Mouse (Mus musculus): ENCODE results near the gene Olr1. TPM values are rescaled to one million over a fixed set of nuclear protein-coding genes. Genes with fewer than 3 reads are reported as not detected.
"Not testable (repeated sequence)": the region's sequence is repeated elsewhere in the genome, so short reads cannot be mapped to it uniquely, and the experiment has no call there.

Gene Olr1
- total RNA-seq, 2 experiments from 2014 or later: not detected

DNA sequence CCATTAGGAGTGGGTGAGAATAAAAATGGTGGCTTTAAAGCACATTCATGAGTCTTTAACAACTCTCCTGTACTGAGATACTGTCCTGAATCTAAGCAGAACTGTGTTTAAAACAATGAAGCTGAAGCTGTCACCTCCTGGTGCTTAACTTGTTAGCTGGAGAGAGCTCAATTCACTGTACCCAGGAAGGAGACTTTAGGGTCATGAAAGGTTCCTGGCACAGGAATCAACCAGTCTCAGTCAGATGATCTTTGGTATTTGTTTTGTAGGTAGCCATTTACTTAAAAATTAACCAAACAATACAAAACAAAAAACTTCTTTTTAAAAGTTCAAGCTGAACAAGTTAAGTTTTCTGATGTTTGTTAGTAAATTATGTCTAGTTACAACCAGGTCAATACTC is 23.3 kb upstream of the Olr1 start:
- TF ChIP-seq CTCF (IDR thresholded peaks at IDR 0.05): no peak
- DNase-seq: no peak
- H3K4me3 ChIP-seq: no peak overlapping the region
- intact Hi-C loops (cut with DNase I): loop anchor here (5.0 to 10.0 kb wide), 2 partner anchors 685 to 768 kb away; no protein-coding TSS in a partner anchor
- H3K27ac ChIP-seq: no peak overlapping the region

DNA sequence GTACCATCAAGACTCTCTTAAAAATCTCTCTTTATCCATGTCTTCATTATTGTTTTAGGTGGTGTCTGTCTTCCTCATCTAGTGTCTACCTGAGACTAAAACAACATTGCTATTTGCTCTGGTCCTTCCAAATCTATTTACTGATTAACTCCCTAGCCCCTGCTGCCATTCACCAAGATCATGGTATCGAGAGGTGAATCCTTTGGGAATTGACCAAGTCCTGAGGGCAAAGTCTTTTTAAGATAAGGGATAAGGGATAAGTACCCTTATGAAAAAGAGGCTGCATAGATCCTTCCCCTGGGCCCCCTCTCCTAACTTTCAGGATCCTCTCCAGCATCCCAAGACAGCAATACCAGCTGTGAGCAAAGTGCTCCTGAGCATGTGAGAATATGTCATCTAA is 22.6 kb upstream of the Olr1 start:
- DNase-seq: no peak
- H3K4me3 ChIP-seq: no peak overlapping the region
- TF ChIP-seq CTCF (IDR thresholded peaks at IDR 0.05): no peak
- no peak overlapping the region for H3K27ac ChIP-seq
- intact Hi-C loops (cut with DNase I): loop anchor here (5.0 to 10.0 kb wide), 2 partner anchors 685 to 767 kb away; no protein-coding TSS in a partner anchor

DNA sequence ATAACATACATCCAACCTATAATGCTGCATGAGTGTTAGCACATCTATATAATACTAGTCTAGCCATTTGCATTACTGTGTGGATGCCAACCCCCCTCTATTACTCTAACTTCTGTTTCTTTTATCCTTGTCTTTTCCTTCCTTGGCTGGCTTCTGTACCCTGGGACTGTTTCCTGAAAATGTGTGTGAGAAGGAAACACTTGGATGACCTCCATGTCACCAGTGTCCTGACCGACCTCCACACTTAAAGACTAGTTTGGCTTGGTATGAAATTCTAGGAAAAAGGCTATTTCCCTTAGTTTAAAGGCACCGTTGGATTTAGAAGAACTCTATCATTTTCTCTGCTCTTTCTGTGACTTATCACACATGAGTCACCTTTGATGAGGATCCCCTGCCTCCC is 20.5 kb upstream of the Olr1 start:
- no peak for TF ChIP-seq CTCF (IDR thresholded peaks at IDR 0.05)
- DNase-seq: no peak
- intact Hi-C loops (cut with DNase I): no loop called here
- Histone ChIP-seq H3K27ac (no peak overlapping the region), H3K4me3 (no peak overlapping the region)

DNA sequence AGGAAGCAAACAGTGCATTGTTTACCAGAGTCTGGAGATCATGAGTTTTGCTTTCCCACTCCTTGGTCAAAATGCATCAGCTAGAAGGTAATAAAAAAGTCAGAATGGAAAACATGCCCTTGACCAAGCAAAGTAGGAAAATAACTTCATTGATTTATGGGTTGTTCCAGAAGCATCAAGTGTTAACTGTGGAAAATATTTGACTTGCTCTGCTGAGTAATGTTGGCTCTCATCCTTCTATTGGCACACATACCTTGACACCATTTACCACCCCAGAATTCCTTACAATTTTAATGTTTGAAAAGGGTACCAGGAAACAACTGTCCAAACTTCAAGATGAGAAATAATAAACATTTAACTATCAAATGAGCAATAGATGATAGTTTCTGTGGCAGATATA is 19.1 kb upstream of the Olr1 start:
- H3K27ac ChIP-seq: no peak overlapping the region
- intact Hi-C loops (cut with DNase I): no loop called here
- TF ChIP-seq CTCF (IDR thresholded peaks at IDR 0.05): no peak
- no peak for DNase-seq
- no peak overlapping the region for H3K4me3 ChIP-seq

DNA sequence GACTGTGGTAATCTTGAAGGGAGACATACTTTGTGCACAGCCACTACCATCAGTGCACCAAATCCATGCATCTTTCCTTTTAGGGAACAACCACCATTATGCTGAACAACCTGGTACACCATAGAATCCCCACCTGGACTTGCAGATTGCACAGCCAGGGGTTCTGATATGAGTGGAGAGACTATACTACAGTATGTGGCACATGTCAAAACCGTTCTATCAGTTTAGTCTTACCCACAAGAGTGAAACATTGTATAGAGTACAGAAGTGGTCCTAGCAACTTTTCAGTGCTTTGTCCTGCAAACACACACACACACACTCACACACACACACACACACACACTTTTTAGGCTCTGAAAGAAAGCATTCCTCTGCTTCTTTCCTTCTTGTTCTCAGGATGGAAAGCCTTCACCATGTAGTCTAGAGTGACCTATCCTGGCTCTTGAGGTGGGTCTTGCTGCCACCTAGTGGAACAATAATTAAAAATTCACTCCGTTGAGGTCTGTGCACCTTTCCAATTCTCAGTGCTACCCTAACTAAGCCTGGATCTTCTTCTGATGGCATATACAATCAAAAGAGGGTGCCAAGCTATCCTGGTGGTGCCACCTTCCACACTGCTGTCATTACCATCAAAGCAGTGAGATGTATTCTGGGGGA is 10.9 kb upstream of the Olr1 start:
- peak; percentile 63 for TF ChIP-seq CTCF (IDR thresholded peaks at IDR 0.05)
- H3K4me3 ChIP-seq: no peak overlapping the region
- DNase-seq: no peak
- no peak overlapping the region for H3K27ac ChIP-seq
- intact Hi-C loops (cut with DNase I): loop anchor here (2.0 kb wide), 1 partner anchor 125 kb away; no protein-coding TSS in a partner anchor

- DNase-seq: no peak
- no peak for TF ChIP-seq CTCF (IDR thresholded peaks at IDR 0.05)
- intact Hi-C loops (cut with DNase I): no loop called here
- Histone ChIP-seq H3K4me3 (no peak overlapping the region), H3K27ac (no peak overlapping the region)
Measured at GRCm38 (mm10) chr6:129516388-129516787, 9.4 kb upstream of the Olr1 start.

- Histone ChIP-seq H3K4me3 (no peak overlapping the region), H3K27ac (no peak overlapping the region)
- no peak for DNase-seq
- TF ChIP-seq CTCF (IDR thresholded peaks at IDR 0.05): no peak
- intact Hi-C loops (cut with DNase I): no loop called here
Measured at GRCm38 (mm10) chr6:129515068-129515467, 8.1 kb upstream of the Olr1 start.

- DNase-seq: no peak
- Histone ChIP-seq H3K4me3 (no peak overlapping the region), H3K27ac (no peak overlapping the region)
- no peak for TF ChIP-seq CTCF (IDR thresholded peaks at IDR 0.05)
- intact Hi-C loops (cut with DNase I): no loop called here
Measured at GRCm38 (mm10) chr6:129514376-129514775, 7.4 kb upstream of the Olr1 start.

GRCm38 (mm10) chr6:129513409-129513808 is 6.4 kb upstream of the Olr1 start:
- intact Hi-C loops (cut with DNase I): no loop called here
- DNase-seq: no peak
- H3K27ac ChIP-seq: no peak overlapping the region
- H3K4me3 ChIP-seq: no peak overlapping the region
- TF ChIP-seq CTCF (IDR thresholded peaks at IDR 0.05): no peak

DNA sequence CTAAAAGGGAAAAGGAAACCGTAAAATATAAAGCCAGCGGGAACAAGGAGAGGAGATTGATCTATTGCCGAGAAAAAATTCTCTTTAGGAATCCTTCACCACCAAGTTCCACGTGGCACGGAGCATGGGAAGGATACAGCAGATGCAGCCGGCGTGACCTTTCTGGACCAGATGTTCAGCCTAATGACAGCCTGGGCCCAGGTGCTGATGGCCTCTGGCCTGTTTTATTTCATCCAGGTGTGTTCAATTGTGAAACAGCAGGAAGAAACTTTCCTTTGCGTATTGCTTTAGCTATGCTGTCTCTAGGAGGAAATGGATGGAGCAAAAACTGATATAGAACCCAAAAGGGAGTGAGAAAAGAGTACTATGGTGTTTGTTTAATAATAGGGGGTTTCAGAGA is 5.9 kb upstream of the Olr1 start:
- no peak overlapping the region for H3K27ac ChIP-seq
- no peak for DNase-seq

DNA sequence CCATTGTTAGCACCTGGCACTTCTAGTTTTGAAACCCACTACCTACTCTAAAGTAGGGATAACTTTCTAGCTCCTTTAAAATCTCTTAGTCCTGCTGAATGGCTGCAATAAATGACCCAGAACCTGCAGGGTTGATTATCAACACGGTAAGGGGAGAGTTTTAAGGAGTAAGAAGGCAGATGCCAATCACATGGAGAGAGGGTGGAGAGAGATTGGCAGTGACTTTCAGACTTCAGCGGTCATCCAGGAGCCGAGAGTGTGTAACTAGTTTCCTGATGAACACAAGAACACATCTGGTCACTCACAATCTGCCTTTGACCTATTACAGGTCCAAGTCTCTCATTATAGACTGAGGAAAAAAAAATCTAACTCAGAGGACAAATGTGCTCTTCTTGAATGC is 5.4 kb upstream of the Olr1 start, which contains the start of gene Tmem52b:
Gene Tmem52b, plus strand, starts transcription at position 189 of the 400 bp plus-strand sequence.
- intact Hi-C loops (cut with DNase I): no loop called here
- DNase-seq: no peak
- no peak for TF ChIP-seq CTCF (IDR thresholded peaks at IDR 0.05)
- no peak within 1 kb of the TSS for H3K27ac ChIP-seq
- no peak within 1 kb of the TSS for H3K4me3 ChIP-seq

More for the DNA sequence above, 5.9 kb upstream of the Olr1 start:
- intact Hi-C loops (cut with DNase I): no loop called here
- no peak overlapping the region for H3K4me3 ChIP-seq
- TF ChIP-seq CTCF (IDR thresholded peaks at IDR 0.05): no peak

- intact Hi-C loops (cut with DNase I): no loop called here
- Histone ChIP-seq H3K4me3 (no peak overlapping the region), H3K27ac (no peak overlapping the region)
- TF ChIP-seq CTCF (IDR thresholded peaks at IDR 0.05): no peak
- no peak for DNase-seq
Measured at GRCm38 (mm10) chr6:129510120-129510911, 3.4 kb upstream of the Olr1 start.

- DNase-seq: no peak
Measured at GRCm38 (mm10) chr6:129503471-129503870, 3.5 kb downstream of the Olr1 start.

GRCm38 (mm10) chr6:129499516-129499915 is 7.4 kb downstream of the Olr1 start:
- H3K27ac ChIP-seq; DNase-seq; H3K4me3 ChIP-seq; intact Hi-C loops (cut with DNase I): not testable (repeated sequence)

More at GRCm38 (mm10) chr6:129503471-129503870, 3.5 kb downstream of the Olr1 start:
- Histone ChIP-seq H3K27ac (no peak overlapping the region), H3K4me3 (no peak overlapping the region)
- no peak for TF ChIP-seq CTCF (IDR thresholded peaks at IDR 0.05)
- intact Hi-C loops (cut with DNase I): no loop called here

Data from gastrocnemius, adult 2 months (tissue).